ENCODE assay signal across 10 mouse cellular contexts in genomic region chr7:115597376-115597775, GRCm38 (mm10).
DNase-seq lines count a peak whose midpoint lies in the region; ATAC-seq lines count a peak whose summit lies in the region.
"Had no signal": no experiment of that assay in that cellular context is flagged by ENCODE, and none has a peak within 500 bp of the region (broad histone marks: within the 10 kb centered on the region; RNA-seq: fewer than 3 reads in every experiment).

No protein-coding gene starts in this region.

- H3K9ac ChIP-seq in intestine, embryonic 15.5 days: no peak overlapping the region
- H3K9ac ChIP-seq: embryonic facial prominence, embryonic 12.5 days; stomach, embryonic 15.5 days had no signal

- no peaks in the 10 kb centered on the region for H3K36me3 ChIP-seq in intestine, embryonic 15.5 days
- H3K36me3 ChIP-seq: embryonic facial prominence, embryonic 12.5 days; stomach, embryonic 15.5 days had no signal

- peak; percentile 27 for DNase-seq in embryo, embryonic 10.5 days (ENCODE audit: low spot score)
- no peak for DNase-seq in embryo, embryonic 10 days (ENCODE audit: low spot score)
- peak; percentile 36 to 66 for DNase-seq in right cerebral cortex, adult 2 months (ENCODE audit: low spot score in 2 of 2)
- DNase-seq in right cerebral cortex, postnatal 10 days (ENCODE audit: low spot score in 2 of 2): no peak
- peak; percentile 11 to 33 for DNase-seq in left cerebral cortex, adult 9 months (ENCODE audit: low spot score in 2 of 2)
- DNase-seq in ovary, postnatal 10 days (ENCODE audit: low spot score): no peak
- DNase-seq in urinary bladder, adult 18-20 months (ENCODE audit: low spot score in 2 of 2): no peak

- no peaks in the 10 kb centered on the region for H3K27me3 ChIP-seq in intestine, embryonic 15.5 days (replicated peaks)
- H3K27me3 ChIP-seq: embryonic facial prominence, embryonic 12.5 days; stomach, embryonic 15.5 days had no signal

- H3K4me2 ChIP-seq in intestine, embryonic 15.5 days (replicated peaks): no peak overlapping the region
- H3K4me2 ChIP-seq: embryonic facial prominence, embryonic 12.5 days; stomach, embryonic 15.5 days had no signal

- no peak overlapping the region for H3K4me3 ChIP-seq in intestine, embryonic 15.5 days (replicated peaks)
- H3K4me3 ChIP-seq: embryonic facial prominence, embryonic 12.5 days; stomach, embryonic 15.5 days had no signal

- WGBS in intestine, embryonic 15.5 days: 76% methylated on average over 6 of the region's 6 CpGs

- ATAC-seq in intestine, embryonic 15.5 days: no peak

- no peaks in the 10 kb centered on the region for H3K9me3 ChIP-seq in intestine, embryonic 15.5 days
- H3K9me3 ChIP-seq: embryonic facial prominence, embryonic 12.5 days; stomach, embryonic 15.5 days had no signal

- H3K27ac ChIP-seq in intestine, embryonic 15.5 days: no peak overlapping the region
- H3K27ac ChIP-seq: embryonic facial prominence, embryonic 12.5 days; stomach, embryonic 15.5 days had no signal

- H3K4me1 ChIP-seq in intestine, embryonic 15.5 days (replicated peaks): no peaks in the 10 kb centered on the region
- H3K4me1 ChIP-seq: stomach, embryonic 15.5 days had no signal

Comparison
In these comparisons a context has a peak if more than half of its experiments do, and no peak if none do; other contexts are left out.
1. DNase-seq: peak in embryo, embryonic 10.5 days (single experiment), right cerebral cortex, adult 2 months (2 of 2) and left cerebral cortex, adult 9 months (2 of 2); none in embryo, embryonic 10 days (single experiment), right cerebral cortex, postnatal 10 days (0 of 2), ovary, postnatal 10 days (single experiment) and urinary bladder, adult 18-20 months (0 of 2).